Mouse (Mus musculus): ENCODE results near the gene Fgfr2. TPM values are rescaled to one million over a fixed set of nuclear protein-coding genes. Genes with fewer than 3 reads are reported as not detected.

Gene Fgfr2
- polyA plus RNA-seq, 1 experiment: 14.7 TPM

GRCm38 (mm10) chr7:132263186-132263585 lies 860.0 kb downstream of the Fgfr2 start:
- Histone ChIP-seq H3K4me3 (ENCODE audit: low read depth, low read length) (no peak overlapping the region), H3K27me3 (ENCODE audit: control insufficient read depth, insufficient read depth, low read length) (no peaks in the 10 kb centered on the region), H3K4me1 (ENCODE audit: control insufficient read depth, insufficient read depth, insufficient read length, low read length) (peaks cover 6% of the 10 kb centered on the region; the same call in 1 of the 2 replicates), H3K36me3 (ENCODE audit: control insufficient read depth, insufficient read depth, low read length) (0 out of 2 replicates have a peak, but pooled peaks cover 3% of the 10 kb centered on the region), H3K27ac (ENCODE audit: insufficient read depth, low read depth, low read length) (no peak overlapping the region)
- TF ChIP-seq CTCF (IDR thresholded peaks at IDR 0.05; ENCODE audit: extremely low read depth, insufficient read length, insufficient replicate concordance, low read depth, low read length) (no peak), POLR2A (IDR thresholded peaks at IDR 0.05; ENCODE audit: low read depth, low read length) (no peak)
- WGBS: 84% methylated on average over 6 of the region's 6 CpGs

GRCm38 (mm10) chr7:132262696-132263095 lies 860.5 kb downstream of the Fgfr2 start:
- Histone ChIP-seq H3K4me1 (ENCODE audit: control insufficient read depth, insufficient read depth, insufficient read length, low read length) (peaks cover 6% of the 10 kb centered on the region; the same call in 1 of the 2 replicates), H3K27me3 (ENCODE audit: control insufficient read depth, insufficient read depth, low read length) (no peaks in the 10 kb centered on the region), H3K4me3 (ENCODE audit: low read depth, low read length) (no peak overlapping the region), H3K27ac (ENCODE audit: insufficient read depth, low read depth, low read length) (peak overlapping the region; percentile 21; the same call in 1 of the 2 replicates), H3K36me3 (ENCODE audit: control insufficient read depth, insufficient read depth, low read length) (0 out of 2 replicates have a peak, but pooled peaks cover 3% of the 10 kb centered on the region)
- 65% methylated on average over 6 of the region's 6 CpGs for WGBS
- TF ChIP-seq POLR2A (IDR thresholded peaks at IDR 0.05; ENCODE audit: low read depth, low read length): no peak
- no peak for TF ChIP-seq CTCF (IDR thresholded peaks at IDR 0.05; ENCODE audit: extremely low read depth, insufficient read length, insufficient replicate concordance, low read depth, low read length)

- WGBS: 46% methylated on average over 3 of the region's 3 CpGs
- Histone ChIP-seq H3K27ac (ENCODE audit: insufficient read depth, low read depth, low read length) (no peak overlapping the region), H3K27me3 (ENCODE audit: control insufficient read depth, insufficient read depth, low read length) (no peaks in the 10 kb centered on the region), H3K4me1 (ENCODE audit: control insufficient read depth, insufficient read depth, insufficient read length, low read length) (peaks cover 6% of the 10 kb centered on the region; the same call in 1 of the 2 replicates), H3K36me3 (ENCODE audit: control insufficient read depth, insufficient read depth, low read length) (0 out of 2 replicates have a peak, but pooled peaks cover 3% of the 10 kb centered on the region), H3K4me3 (ENCODE audit: low read depth, low read length) (no peak overlapping the region)
- TF ChIP-seq CTCF (IDR thresholded peaks at IDR 0.05; ENCODE audit: extremely low read depth, insufficient read length, insufficient replicate concordance, low read depth, low read length): no peak
- no peak for TF ChIP-seq POLR2A (IDR thresholded peaks at IDR 0.05; ENCODE audit: low read depth, low read length)
These were observed 861.3 kb downstream of the Fgfr2 start for GRCm38 (mm10) chr7:132261885-132262284.

- WGBS: 78% methylated on average over 5 of the region's 5 CpGs
- no peaks in the 10 kb centered on the region for H3K36me3 ChIP-seq (ENCODE audit: control insufficient read depth, insufficient read depth, low read length)
- H3K27ac ChIP-seq (ENCODE audit: insufficient read depth, low read depth, low read length): no peak overlapping the region
- H3K4me1 ChIP-seq (ENCODE audit: control insufficient read depth, insufficient read depth, insufficient read length, low read length): peaks cover 4% of the 10 kb centered on the region; the same call in 1 of the 2 replicates
- TF ChIP-seq POLR2A (IDR thresholded peaks at IDR 0.05; ENCODE audit: low read depth, low read length): no peak
- TF ChIP-seq CTCF (IDR thresholded peaks at IDR 0.05; ENCODE audit: extremely low read depth, insufficient read length, insufficient replicate concordance, low read depth, low read length): no peak
- H3K27me3 ChIP-seq (ENCODE audit: control insufficient read depth, insufficient read depth, low read length): no peaks in the 10 kb centered on the region
- H3K4me3 ChIP-seq (ENCODE audit: low read depth, low read length): no peak overlapping the region
These were observed 862.5 kb downstream of the Fgfr2 start for GRCm38 (mm10) chr7:132260632-132261031.

GRCm38 (mm10) chr7:132258817-132259216 lies 864.3 kb downstream of the Fgfr2 start:
- H3K27ac ChIP-seq (ENCODE audit: insufficient read depth, low read depth, low read length): no peak overlapping the region
- no peak overlapping the region for H3K4me3 ChIP-seq (ENCODE audit: low read depth, low read length)
- H3K27me3 ChIP-seq (ENCODE audit: control insufficient read depth, insufficient read depth, low read length): no peaks in the 10 kb centered on the region
- no peaks in the 10 kb centered on the region for H3K36me3 ChIP-seq (ENCODE audit: control insufficient read depth, insufficient read depth, low read length)
- WGBS: 61% methylated on average over 7 of the region's 7 CpGs
- peaks cover 4% of the 10 kb centered on the region; the same call in 1 of the 2 replicates for H3K4me1 ChIP-seq (ENCODE audit: control insufficient read depth, insufficient read depth, insufficient read length, low read length)
- TF ChIP-seq POLR2A (IDR thresholded peaks at IDR 0.05; ENCODE audit: low read depth, low read length): no peak
- no peak for TF ChIP-seq CTCF (IDR thresholded peaks at IDR 0.05; ENCODE audit: extremely low read depth, insufficient read length, insufficient replicate concordance, low read depth, low read length)

- 86% methylated on average over 5 of the region's 5 CpGs for WGBS
- Histone ChIP-seq H3K27ac (ENCODE audit: insufficient read depth, low read depth, low read length) (no peak overlapping the region), H3K4me1 (ENCODE audit: control insufficient read depth, insufficient read depth, insufficient read length, low read length) (peaks cover 4% of the 10 kb centered on the region; the same call in 1 of the 2 replicates), H3K36me3 (ENCODE audit: control insufficient read depth, insufficient read depth, low read length) (no peaks in the 10 kb centered on the region), H3K4me3 (ENCODE audit: low read depth, low read length) (no peak overlapping the region), H3K27me3 (ENCODE audit: control insufficient read depth, insufficient read depth, low read length) (no peaks in the 10 kb centered on the region)
- TF ChIP-seq CTCF (IDR thresholded peaks at IDR 0.05; ENCODE audit: extremely low read depth, insufficient read length, insufficient replicate concordance, low read depth, low read length) (no peak), POLR2A (IDR thresholded peaks at IDR 0.05; ENCODE audit: low read depth, low read length) (no peak)
These were observed 864.9 kb downstream of the Fgfr2 start for GRCm38 (mm10) chr7:132258216-132258615.

GRCm38 (mm10) chr7:132253513-132253912 lies 869.6 kb downstream of the Fgfr2 start:
- no peaks in the 10 kb centered on the region for H3K27me3 ChIP-seq (ENCODE audit: control insufficient read depth, insufficient read depth, low read length)
- no peak overlapping the region for H3K27ac ChIP-seq (ENCODE audit: insufficient read depth, low read depth, low read length)
- TF ChIP-seq CTCF (IDR thresholded peaks at IDR 0.05; ENCODE audit: extremely low read depth, insufficient read length, insufficient replicate concordance, low read depth, low read length) (no peak), POLR2A (IDR thresholded peaks at IDR 0.05; ENCODE audit: low read depth, low read length) (no peak)
- H3K4me3 ChIP-seq (ENCODE audit: low read depth, low read length): no peak overlapping the region
- H3K4me1 ChIP-seq (ENCODE audit: control insufficient read depth, insufficient read depth, insufficient read length, low read length): no peaks in the 10 kb centered on the region
- H3K36me3 ChIP-seq (ENCODE audit: control insufficient read depth, insufficient read depth, low read length): no peaks in the 10 kb centered on the region
- WGBS: 90% methylated on average over 5 of the region's 5 CpGs

Data from small intestine, adult 2 months (tissue).